Mouse (Mus musculus) C2C12 (cell line): ENCODE results near the gene Bub3.

Experiments
- CTCF ChIP-seq: IDR thresholded peaks from one replicate; pipeline ENCODE4 v1.5.1; 2011; ENCODE audit not compliant: control insufficient read depth, insufficient read depth, insufficient read length
- MAX ChIP-seq: IDR thresholded peaks from one replicate; pipeline ENCODE4 v1.6.1; 2011; ENCODE audit warnings: mild to moderate bottlenecking, control low read depth

DNA sequence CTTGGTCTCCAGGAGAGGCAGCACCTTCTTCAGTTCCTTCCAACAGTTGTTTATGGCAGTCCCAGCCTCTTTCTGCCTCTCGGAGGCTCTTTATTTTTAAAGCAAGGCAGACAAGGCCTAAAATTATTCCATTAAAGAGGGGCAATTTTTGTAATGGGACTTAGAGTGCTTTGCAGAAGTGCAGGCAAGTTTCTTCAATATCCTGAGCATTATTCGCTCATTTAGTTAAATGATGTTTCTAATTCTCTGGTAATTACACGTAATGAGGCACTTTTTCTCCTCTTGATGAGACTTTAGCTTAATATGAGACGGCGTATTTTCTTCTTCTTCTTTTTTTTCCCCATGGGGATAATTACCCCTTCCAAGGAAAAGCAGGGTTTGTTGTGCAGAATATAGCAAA, 25.5 kb downstream of the Bub3 start:
- no peak for TF ChIP-seq MAX
- no peak for TF ChIP-seq CTCF
